Mouse (Mus musculus) limb, embryonic 13.5 days (tissue): ENCODE measurements around the gene Tmem238. TPM values are rescaled to one million over a fixed set of nuclear protein-coding genes. Genes with fewer than 3 reads are reported as not detected.
"Not testable (repeated sequence)": the region's sequence is repeated elsewhere in the genome, so short reads cannot be mapped to it uniquely, and the experiment has no call there.

Experiments
- ATAC-seq: fragments of 200-750 bp; cut with Nextera tagmentation; 2 replicates; pipeline ENCODE4 v1.8.0; 2017; ENCODE audit warnings: low read depth, moderate number of reproducible peaks, moderate TSS enrichment; ENCODE audit not compliant: low FRiP score
- H3K27ac ChIP-seq: fragments of 300-500 bp; sonication (generic); 2 replicates; pipeline ENCODE4 v1.5.1; 2015; ENCODE audit warnings: inconsistent platforms, mild to moderate bottlenecking, moderate library complexity
- H3K27me3 ChIP-seq: fragments of 300-500 bp; sonication (generic); 2 replicates; pipeline ENCODE4 v1.6.1; 2015; ENCODE audit warnings: mild to moderate bottlenecking, inconsistent platforms
- H3K36me3 ChIP-seq: fragments of 300-500 bp; sonication (generic); 2 replicates; pipeline ENCODE4 v1.6.1; 2015; ENCODE audit warnings: inconsistent platforms, mild to moderate bottlenecking, moderate library complexity
- H3K4me1 ChIP-seq: fragments of 300-500 bp; sonication (generic); 2 replicates; pipeline ENCODE4 v1.6.1; 2015; ENCODE audit warnings: inconsistent platforms
- H3K4me2 ChIP-seq: fragments of 300-500 bp; sonication (generic); replicated peaks from 2 replicates; pipeline ENCODE4 v1.6.1; 2015; ENCODE audit warnings: inconsistent platforms, mild to moderate bottlenecking, moderate library complexity
- H3K4me3 ChIP-seq: fragments of 300-500 bp; sonication (generic); 2 replicates; pipeline ENCODE4 v1.5.1; 2015; ENCODE audit warnings: moderate library complexity, mild to moderate bottlenecking, inconsistent platforms
- H3K9ac ChIP-seq: fragments of 300-500 bp; sonication (generic); 2 replicates; pipeline ENCODE4 v1.6.1; 2015; ENCODE audit warnings: mild to moderate bottlenecking, inconsistent platforms
- H3K9me3 ChIP-seq: fragments of 300-500 bp; sonication (generic); 2 replicates; pipeline ENCODE4 v1.6.1; 2016; ENCODE audit warnings: inconsistent platforms
- WGBS: fragments of 180-500 bp; shearing (Covaris S2); methylation state at CpG from one replicate; pipeline ENCODE4 v1.1.7; 2015; 5-methylcytosine and 5-hydroxymethylcytosine counted together
- polyA plus RNA-seq: library from polyadenylated mRNA; unstranded; fragments of >200 nt; fragmentation: Nextera tagmentation; extraction: Ambion mirVana; gene quantifications from 2 replicates; pipeline ENCODE4 v1.2.1, GENCODE M21; 2015

Gene Tmem238
- polyA plus RNA-seq, 1 experiment from 2014 or later, result 7.3 TPM

- peak; percentile 99 for ATAC-seq
- under 1% methylated on average over 62 of the region's 62 CpGs for whole genome bisulfite sequencing
- Histone ChIP-seq H3K27me3 (no peaks in the 10 kb centered on the region), H3K36me3 (peaks cover 30% of the 10 kb centered on the region), H3K9me3 (no peaks in the 10 kb centered on the region), H3K9ac (peak within 1 kb of the TSS; percentile 99), H3K4me2 (peak within 1 kb of the TSS; percentile 84), H3K4me3 (peak within 1 kb of the TSS; percentile 99), H3K4me1 (peaks cover 29% of the 10 kb centered on the region), H3K27ac (peak within 1 kb of the TSS; percentile 96)
Observed at GRCm38 (mm10) chr7:4812303-4813104, 23.0 kb upstream of the Tmem238 start, which contains the start of gene Ube2s. Gene Ube2s (minus strand): TSS chr7:4812590.

GRCm38 (mm10) chr7:4811842-4812302 is 22.4 kb upstream of the Tmem238 start:
- Histone ChIP-seq H3K27me3 (no peaks in the 10 kb centered on the region), H3K4me3 (peak overlapping the region; percentile 99), H3K4me1 (peaks cover 29% of the 10 kb centered on the region), H3K9me3 (no peaks in the 10 kb centered on the region), H3K27ac (peak overlapping the region; percentile 96), H3K9ac (peak overlapping the region; percentile 99), H3K4me2 (peak overlapping the region; percentile 84), H3K36me3 (peaks cover 36% of the 10 kb centered on the region)
- ATAC-seq, result no peak
- 2% methylated on average over 20 of the region's 36 CpGs for WGBS

- not testable (repeated sequence) for H3K9me3 ChIP-seq, H3K27me3 ChIP-seq, H3K27ac ChIP-seq, ATAC-seq
- peaks cover 43% of the 10 kb centered on the region for H3K36me3 ChIP-seq
- peaks cover 29% of the 10 kb centered on the region for H3K4me1 ChIP-seq
- H3K4me2 ChIP-seq, result peak overlapping the region; percentile 84
- peak overlapping the region; percentile 99 for H3K9ac ChIP-seq
- WGBS, result 38% methylated on average over 10 of the region's 10 CpGs
- peak overlapping the region; percentile 99 for H3K4me3 ChIP-seq
Observed at GRCm38 (mm10) chr7:4811131-4811530, 21.7 kb upstream of the Tmem238 start.

GRCm38 (mm10) chr7:4806716-4807115 is 17.3 kb upstream of the Tmem238 start:
- WGBS, result 94% methylated on average over 7 of the region's 7 CpGs
- Histone ChIP-seq H3K36me3 (peaks cover 67% of the 10 kb centered on the region), H3K9ac (no peak overlapping the region), H3K4me2 (no peak overlapping the region), H3K4me1 (peaks cover 23% of the 10 kb centered on the region), H3K4me3 (no peak overlapping the region), H3K9me3 (no peaks in the 10 kb centered on the region), H3K27ac (no peak overlapping the region), H3K27me3 (no peaks in the 10 kb centered on the region)
- no peak for ATAC-seq

- Histone ChIP-seq H3K9me3 (no peaks in the 10 kb centered on the region), H3K9ac (no peak overlapping the region), H3K27me3 (no peaks in the 10 kb centered on the region), H3K36me3 (peaks cover 41% of the 10 kb centered on the region), H3K4me1 (no peaks in the 10 kb centered on the region), H3K27ac (no peak overlapping the region), H3K4me3 (no peak overlapping the region), H3K4me2 (no peak overlapping the region)
- no peak for ATAC-seq
Observed at GRCm38 (mm10) chr7:4802247-4802646, 12.8 kb upstream of the Tmem238 start.

- no peaks in the 10 kb centered on the region for H3K9me3 ChIP-seq
- peak; percentile 33; the same call in 1 of the 2 replicates for ATAC-seq
- no peak overlapping the region for H3K9ac ChIP-seq
- 69% methylated on average over 7 of the region's 7 CpGs for WGBS
- H3K27me3 ChIP-seq, result 0 out of 2 replicates have a peak, but pooled peaks cover 1% of the 10 kb centered on the region
- no peak overlapping the region for H3K4me3 ChIP-seq
- no peak overlapping the region for H3K27ac ChIP-seq
- peaks cover 42% of the 10 kb centered on the region for H3K36me3 ChIP-seq
- H3K4me2 ChIP-seq, result no peak overlapping the region
- peaks cover 13% of the 10 kb centered on the region for H3K4me1 ChIP-seq
Observed at GRCm38 (mm10) chr7:4795767-4796433, 6.4 kb upstream of the Tmem238 start.

- H3K9ac ChIP-seq, result peak overlapping the region; percentile 96; the same call in 1 of the 2 replicates
- H3K4me1 ChIP-seq, result peaks cover 13% of the 10 kb centered on the region
- no peaks in the 10 kb centered on the region for H3K9me3 ChIP-seq
- H3K27ac ChIP-seq, result no peak overlapping the region
- H3K27me3 ChIP-seq, result peaks cover 10% of the 10 kb centered on the region
- no peak overlapping the region for H3K4me2 ChIP-seq
- H3K36me3 ChIP-seq, result peaks cover 42% of the 10 kb centered on the region
- no peak for ATAC-seq
- 83% methylated on average over 3 of the region's 3 CpGs for WGBS
- 0 out of 2 replicates have a peak overlapping the region, but pooled peaks have one; percentile 10 for H3K4me3 ChIP-seq
Observed at GRCm38 (mm10) chr7:4794631-4795168, 5.2 kb upstream of the Tmem238 start.

GRCm38 (mm10) chr7:4793674-4794073 is 4.2 kb upstream of the Tmem238 start:
- Histone ChIP-seq H3K4me1 (peaks cover 18% of the 10 kb centered on the region), H3K9me3 (no peaks in the 10 kb centered on the region), H3K27me3 (peaks cover 15% of the 10 kb centered on the region), H3K4me3 (peak overlapping the region; percentile 91), H3K4me2 (peak overlapping the region; percentile 93), H3K9ac (peak overlapping the region; percentile 96), H3K27ac (peak overlapping the region; percentile 90; the same call in 1 of the 2 replicates), H3K36me3 (peaks cover 42% of the 10 kb centered on the region)
- 38% methylated on average over 4 of the region's 4 CpGs for WGBS
- ATAC-seq, result no peak

- Histone ChIP-seq H3K36me3 (peaks cover 42% of the 10 kb centered on the region), H3K4me2 (peak overlapping the region; percentile 93), H3K4me1 (peaks cover 22% of the 10 kb centered on the region), H3K27ac (peak overlapping the region; percentile 90), H3K9ac (peak overlapping the region; percentile 96), H3K27me3 (peaks cover 17% of the 10 kb centered on the region), H3K4me3 (peak overlapping the region; percentile 91)
- under 1% methylated on average over 31 of the region's 31 CpGs for WGBS
- H3K9me3 ChIP-seq, result not testable (repeated sequence)
- ATAC-seq, result peak; percentile 1; the same call in 1 of the 2 replicates
Observed at GRCm38 (mm10) chr7:4793248-4793647, 3.8 kb upstream of the Tmem238 start.

- Histone ChIP-seq H3K36me3 (peaks cover 39% of the 10 kb centered on the region), H3K4me3 (peak within 1 kb of the TSS; percentile 91), H3K27me3 (peaks cover 19% of the 10 kb centered on the region), H3K27ac (peak within 1 kb of the TSS; percentile 90), H3K9me3 (no peaks in the 10 kb centered on the region), H3K4me2 (peak within 1 kb of the TSS; percentile 93), H3K9ac (peak within 1 kb of the TSS; percentile 96), H3K4me1 (peaks cover 24% of the 10 kb centered on the region)
- 2% methylated on average over 54 of the region's 54 CpGs for WGBS
- ATAC-seq, result peak; percentile 90
Observed at GRCm38 (mm10) chr7:4792278-4793212, 3.1 kb upstream of the Tmem238 start, which contains the start of gene Rpl28. Gene Rpl28 (plus strand): TSS chr7:4792874.
